Mouse (Mus musculus) cerebellum, adult 11-12 months (tissue): ENCODE data around the gene Epb41l5.
A peak's percentile ranks its signal among the peaks of the same experiment; 100 is the strongest.

Experiments
- DNase-seq: peaks from one replicate; pipeline ENCODE4 v3.0.0; 2022

Gene Epb41l5

DNA sequence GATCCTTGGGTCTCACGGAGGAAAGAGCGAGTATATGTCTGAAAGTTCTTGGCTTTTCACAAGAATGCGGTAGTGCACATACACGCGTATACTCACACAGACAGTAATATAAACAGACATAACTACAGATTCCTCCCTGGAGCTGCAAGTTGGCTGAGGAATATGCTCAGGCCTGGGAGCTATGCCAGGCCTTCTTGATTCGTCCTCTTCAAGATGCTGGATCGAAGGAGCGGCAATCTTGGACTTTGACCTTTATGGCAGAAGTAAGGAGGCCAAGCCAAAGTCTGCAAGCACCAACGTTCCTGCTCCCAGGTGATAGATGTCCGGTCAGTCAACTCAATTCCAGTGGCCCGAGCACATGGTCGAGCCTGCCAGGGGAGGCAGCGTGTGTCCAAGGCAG is 117.9 kb downstream of the Epb41l5 start:
- DNase-seq: no peak

DNA sequence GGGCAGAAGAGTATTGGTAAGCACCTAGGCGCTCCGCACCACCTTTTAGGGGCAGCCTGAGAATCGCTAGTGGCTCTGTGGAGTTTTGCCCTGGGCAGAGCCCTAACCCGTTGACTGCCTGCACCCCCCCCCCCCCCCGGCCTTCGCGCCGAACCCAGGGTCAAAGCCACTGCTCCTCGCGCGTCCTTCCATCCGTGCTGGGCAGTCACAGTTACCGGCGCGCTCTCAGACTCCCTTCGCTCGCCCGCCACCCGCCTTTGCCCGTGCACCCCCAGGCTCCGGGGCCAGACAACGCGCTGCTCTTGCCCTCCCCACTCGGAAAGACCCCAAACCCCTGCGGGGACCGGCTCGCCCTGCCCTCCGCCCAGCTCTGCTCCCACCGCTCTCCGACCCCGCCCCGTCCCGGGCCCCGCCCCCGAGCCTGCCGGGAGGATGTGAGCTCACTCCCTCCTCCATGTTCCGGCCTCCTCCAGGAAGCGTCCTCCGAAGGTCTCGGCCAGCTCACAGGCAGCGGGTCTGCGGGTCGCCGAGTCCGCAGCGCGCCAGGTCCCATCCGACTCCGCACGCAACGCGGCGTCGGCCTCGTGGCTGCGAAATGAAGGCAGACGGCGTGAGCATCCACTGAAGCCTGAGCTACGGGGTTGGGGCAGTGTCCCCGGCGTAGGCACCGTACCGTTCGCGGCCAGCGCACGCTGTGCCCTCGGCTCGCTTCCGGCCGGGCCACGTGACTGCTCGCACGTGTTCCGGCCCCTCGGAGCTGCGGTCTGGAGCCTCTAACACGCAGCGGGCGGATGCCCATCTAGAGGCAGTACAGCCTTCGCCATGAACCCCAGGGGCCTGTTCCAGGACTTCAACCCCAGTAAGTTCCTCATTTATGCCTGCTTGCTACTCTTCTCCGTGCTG is 122.9 kb downstream of the Epb41l5 start, which contains the start of gene Tmem185b:
Gene Tmem185b (plus strand): TSS at position 472 of the 903 bp plus-strand sequence.
- peak; percentile 89 for DNase-seq

DNA sequence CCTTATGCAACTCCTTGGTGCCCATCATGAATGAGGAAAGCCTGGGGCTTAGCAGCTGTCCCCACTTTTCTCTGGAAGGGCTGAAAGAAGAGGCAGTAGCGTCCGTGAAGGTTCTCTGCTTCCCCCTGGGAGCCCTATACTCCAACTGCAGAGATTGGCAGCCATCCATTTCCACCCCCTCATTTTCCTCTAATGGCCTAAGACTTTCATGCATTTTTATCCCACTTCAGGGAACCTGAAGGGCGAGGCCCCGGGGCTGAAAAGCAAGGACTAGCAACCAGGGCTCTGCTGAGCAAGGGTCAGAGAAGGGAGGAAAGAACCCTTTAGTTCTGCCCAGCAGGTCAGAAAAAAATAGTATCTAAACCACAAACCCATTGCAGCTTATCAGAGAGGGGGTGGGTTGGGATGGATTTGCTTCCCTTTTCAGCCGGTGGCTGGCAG is 123.8 kb downstream of the Epb41l5 start:
- DNase-seq: peak; percentile 46

DNA sequence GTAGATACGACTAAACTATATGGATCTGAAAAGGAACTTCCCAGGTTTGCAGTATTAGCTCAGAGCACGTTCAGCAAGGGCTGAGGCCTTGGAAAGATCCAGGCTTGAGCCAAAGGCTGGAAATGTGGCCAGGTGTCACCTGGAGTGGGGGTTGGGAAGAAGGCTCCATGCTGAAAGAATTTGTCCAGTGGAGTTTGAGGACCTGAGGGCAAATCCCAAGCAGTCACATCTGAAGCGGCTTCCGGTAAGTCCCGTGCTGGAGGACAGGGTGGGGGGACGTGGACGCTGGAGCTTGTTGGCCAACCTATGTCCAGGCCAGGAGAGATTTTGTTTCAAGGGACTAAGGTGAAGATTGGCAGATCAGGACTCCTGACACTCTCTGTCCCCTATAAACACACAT is 125.0 kb downstream of the Epb41l5 start:
- no peak for DNase-seq

DNA sequence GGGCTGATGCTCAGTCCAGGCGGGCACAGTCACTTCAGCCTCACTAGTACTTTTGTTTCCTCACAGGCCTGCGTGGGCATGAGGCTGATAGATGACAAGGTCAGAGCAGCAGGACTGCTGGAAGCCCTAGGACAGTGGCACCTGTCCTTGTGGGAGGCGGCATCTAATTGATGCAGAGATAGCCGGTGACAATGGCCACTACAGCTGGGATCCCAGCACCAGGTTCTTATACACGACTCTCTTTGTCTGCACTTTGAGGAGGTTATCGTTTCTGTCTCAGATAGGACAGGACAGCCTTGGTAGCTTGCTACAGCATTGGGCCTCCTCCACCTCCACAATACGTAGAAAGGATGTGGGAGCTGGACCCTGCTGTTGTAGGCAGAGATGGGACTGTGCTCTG is 125.4 kb downstream of the Epb41l5 start:
- no peak for DNase-seq

DNA sequence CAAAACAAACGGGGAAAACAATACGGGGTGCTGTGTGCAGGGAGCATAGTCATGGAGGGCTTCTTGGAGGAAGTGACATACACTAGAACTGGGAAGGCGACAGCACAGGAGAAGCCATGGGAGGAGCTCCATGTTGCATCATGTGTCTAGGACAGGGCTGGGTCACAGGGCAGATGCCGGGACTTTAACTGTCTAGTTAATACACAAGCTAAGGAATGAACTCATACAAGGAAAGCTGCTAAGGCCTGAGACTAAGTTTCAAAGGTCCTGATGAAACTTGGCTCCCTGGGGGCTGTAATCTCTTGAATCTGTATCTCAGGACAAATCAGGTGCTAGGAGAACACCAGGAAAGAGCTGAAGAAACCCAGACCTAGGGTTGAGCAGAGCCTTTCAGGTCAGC is 126.1 kb downstream of the Epb41l5 start:
- no peak for DNase-seq

DNA sequence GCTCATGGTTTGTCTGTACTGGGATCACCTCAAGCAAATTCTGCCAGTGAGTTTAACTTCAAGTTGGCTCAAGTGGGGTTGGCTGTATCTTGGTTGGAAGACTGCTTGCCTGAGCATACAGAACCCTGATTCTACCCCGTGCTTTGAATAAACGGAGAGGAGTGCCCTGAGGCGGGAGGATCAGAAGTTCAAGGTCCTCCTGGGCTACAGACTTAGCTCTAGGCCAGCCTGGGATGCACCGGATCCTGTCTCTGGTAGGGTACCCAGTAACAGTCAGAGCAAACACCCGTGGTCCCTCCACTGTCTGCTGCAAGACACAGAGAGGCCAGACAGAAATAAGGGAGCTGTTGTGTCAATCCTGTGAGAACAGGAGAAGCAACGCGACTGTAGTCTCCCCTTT is 127.1 kb downstream of the Epb41l5 start:
- no peak for DNase-seq

DNA sequence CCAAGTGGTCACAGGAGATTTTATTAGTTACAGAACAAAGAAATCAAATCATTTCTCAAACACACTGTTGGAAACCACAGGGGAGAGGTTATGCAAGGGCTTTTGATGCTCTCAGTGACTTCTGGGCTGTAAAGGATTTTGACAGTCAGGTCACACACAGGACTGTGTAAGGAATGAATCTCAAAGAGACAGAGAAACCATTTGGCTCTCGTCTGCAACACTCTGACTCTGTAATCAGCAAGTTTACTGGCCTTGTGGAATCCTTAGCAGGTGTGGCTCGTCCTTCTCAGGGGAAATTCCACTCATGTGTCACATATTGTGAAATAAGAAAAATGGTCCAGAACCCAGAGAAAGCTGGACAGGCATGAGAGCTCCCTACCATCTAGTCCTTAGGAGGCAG is 127.8 kb downstream of the Epb41l5 start:
- no peak for DNase-seq

DNA sequence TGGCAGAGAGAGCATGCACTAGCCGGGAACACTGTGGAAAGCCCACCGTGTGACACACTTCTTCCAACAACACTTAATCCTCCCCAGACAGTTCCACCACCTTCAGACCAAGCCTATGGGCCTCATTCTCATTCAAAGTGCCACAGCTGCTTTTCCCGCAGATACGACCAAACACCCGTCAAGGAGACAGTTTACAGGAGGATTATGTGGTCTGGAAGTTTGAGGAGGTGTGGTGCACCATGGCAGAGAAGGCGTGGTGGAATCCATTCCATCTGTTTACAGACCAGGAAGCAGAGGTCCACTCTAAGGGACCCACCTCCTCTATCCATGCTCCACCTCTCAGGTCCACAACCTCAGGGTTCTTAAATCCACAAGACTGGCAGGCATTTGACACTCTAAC is 129.5 kb downstream of the Epb41l5 start:
- no peak for DNase-seq

DNA sequence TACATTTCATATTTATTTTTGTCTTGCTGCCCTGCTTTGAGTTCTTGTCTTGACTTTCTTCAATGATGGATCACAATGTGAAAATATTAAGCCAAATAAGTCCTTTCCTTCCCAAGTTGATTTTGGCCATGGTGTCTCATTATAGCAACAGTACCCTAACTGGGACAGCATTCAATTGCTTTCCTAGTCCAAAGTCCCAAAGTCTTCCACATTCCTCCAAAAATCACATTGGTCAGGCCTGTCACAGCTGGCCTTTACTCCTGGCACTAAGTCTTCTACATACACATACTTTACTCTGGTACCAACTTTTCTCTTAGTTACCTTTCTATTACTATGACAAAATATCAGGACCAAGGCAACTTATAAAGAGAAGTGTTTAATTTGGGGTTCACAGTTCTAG is 130.0 kb downstream of the Epb41l5 start:
- no peak for DNase-seq

DNA sequence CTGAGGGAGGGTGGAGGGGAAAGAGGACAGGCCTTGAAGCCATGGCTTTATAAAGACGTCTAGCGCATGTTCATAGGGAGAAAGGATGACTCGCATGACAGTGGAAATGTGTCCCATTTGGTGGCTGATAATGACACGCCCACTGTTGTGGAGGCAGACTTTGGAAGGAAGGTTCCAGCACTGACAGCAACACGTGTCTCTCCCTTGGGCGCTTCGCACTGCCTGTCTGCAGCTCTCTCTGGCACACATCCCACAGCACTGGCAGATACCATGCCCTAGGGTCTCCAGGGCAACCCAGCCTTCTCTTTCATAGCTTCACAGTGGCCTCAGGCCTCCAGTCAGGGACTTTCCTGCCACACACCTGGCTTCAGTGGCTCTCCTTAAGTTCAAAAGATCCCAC is 130.7 kb downstream of the Epb41l5 start:
- no peak for DNase-seq

DNA sequence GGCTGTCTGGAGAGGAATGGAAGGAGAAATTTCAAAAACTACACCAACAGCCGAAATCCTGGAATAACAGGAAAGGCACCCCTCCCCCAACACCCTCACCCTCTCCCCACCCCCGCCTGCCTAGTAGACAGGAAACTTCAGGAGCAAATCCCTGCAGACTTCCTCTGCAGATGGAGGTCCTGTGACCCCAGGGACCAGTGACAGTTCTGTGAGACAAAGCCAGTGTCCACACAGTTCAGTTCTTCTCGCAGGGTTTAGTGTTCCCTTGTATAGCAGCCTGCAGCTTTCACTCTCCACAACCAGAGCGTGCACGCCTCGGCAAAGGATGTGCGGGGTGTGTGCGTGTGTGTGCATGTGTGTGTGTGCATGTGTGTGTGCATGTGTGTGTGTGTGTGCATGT is 137.9 kb downstream of the Epb41l5 start:
- DNase-seq: no peak

DNA sequence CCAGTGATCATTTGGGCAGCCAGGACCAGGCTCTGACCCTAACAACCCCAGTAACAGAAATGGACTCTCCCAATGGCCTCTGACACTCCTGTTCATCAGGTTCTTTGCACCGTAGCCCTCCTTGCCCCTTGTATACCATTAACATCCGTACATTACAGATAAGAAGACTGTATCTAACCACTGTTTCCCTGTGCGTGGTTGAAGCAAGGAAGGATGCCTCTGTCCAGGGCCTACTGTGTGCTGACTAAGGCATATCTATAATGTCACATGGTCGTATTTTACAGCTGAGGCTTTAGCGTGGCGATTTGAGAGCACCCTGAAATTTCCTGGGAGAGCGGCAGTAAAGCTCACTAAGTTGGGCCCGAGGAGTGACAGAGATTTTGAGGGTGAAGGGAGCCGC is 138.4 kb downstream of the Epb41l5 start:
- no peak for DNase-seq

DNA sequence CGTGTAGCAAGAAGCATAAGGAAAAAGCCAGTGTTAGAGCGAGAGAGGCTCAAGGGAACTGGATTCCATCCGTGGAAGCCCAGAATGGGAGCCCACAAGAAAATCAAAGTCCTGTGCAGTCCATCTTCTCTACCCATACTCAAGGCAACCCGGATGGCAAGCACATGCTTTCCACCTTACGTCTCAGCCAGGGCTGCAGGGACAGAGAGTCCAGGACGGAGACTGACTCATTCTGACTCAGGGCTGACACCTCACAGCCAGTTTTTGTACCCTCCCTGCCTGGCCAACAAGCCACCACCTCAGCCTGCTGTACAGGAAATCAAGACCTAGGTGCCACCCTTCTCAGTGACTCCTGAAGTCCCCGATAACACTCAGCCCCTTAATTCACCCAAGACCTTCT is 139.3 kb downstream of the Epb41l5 start:
- no peak for DNase-seq

DNA sequence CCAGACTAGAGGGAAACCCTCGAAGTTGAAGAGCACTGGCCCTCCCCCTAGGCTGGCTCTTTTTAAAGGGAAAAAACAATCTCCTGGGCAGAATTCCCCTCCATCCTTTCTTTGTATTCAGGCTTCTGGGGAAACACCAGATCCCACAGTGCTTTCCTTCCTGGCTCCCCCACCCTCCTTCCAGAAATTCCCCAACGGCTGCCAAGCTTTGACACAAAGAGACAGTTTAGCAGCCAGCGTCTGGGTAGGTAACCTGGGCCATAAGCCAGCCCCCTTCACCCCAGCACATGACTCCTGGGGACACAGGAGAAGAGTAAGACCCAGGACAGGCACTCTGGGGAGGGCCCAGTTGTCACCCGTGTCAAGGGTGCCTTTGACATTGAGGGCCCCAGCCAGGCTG is 140.3 kb downstream of the Epb41l5 start:
- no peak for DNase-seq

DNA sequence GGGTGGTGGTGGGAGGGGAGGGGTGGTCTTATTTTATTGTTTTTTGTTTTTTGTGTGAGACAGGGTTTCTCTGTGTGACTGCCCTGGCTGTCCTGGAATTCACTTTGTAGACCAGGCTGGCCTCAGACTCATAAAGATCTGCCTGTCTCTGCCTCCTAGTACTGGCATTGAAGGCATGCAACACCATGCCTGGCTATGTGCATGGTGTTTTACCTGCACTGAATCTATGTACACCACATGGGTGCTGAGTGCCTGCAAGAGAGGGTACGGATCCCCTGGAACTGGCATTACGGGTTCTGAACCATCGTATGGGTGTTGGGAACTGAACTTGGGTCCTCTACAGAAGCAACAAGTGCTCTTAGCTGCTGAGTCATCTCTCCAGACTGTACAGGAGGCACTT is 142.8 kb downstream of the Epb41l5 start:
- DNase-seq: no peak

DNA sequence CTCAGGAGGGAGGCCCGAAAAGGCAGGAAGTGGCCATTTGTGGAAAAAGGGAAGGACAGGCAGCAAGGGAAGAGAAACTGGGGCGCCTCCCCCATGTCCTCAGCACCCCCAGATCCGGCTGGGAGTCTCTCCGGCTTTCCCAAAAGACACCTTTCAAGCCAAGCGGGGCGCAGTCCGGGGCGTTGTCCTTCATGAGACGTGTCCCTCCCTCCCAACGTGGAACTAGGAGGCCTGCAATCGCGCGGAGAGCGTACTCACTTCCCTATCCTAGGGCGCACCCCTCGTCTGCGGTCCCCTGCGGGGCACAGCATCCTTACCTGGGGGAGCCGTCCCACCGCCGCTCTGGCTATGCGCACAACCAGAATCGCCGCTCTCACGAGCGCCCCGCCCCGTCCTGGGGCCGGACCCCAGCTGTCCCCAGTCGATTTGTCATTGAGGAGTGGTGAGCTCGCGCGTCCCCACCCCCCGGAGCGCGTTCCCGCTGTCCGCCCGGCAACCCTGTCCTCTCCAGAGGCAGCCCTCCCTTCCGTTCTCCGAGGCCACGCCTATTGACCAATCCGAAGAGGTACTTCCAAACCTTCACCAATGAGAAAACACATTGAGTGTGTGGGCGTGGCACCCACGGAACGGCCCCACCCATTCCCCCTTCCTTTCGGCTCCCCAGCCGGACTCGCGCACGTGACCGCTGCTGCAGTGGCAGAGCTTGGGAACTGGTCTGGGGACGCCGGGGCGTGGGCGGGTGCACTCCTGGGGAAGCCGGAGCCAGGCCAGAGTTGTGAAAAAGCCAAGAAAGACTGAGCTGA is 144.3 kb downstream of the Epb41l5 start, which contains the start of gene Ralb:
Gene Ralb (minus strand): TSS at position 535 of the 803 bp plus-strand sequence.
- peak; percentile 98 for DNase-seq

DNA sequence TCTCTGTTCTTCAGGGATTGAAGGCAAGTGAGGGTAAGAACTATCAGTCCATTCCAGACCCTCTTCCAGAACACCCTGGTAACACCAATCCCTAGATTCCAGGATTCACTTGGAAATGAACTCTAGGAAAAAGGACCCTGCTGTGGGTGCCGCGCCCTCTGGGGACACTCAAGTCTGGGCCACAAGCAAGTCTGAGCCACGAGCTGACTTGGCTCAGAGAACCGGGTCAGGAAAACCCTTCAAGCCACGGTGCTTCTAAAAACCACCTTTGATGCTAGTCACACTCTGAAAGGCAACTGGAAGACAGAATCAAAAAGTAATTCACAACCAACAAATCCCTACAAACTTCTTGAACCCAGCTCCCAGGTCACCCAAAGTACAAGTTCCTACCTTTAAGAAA is 145.0 kb downstream of the Epb41l5 start:
- peak; percentile 36 for DNase-seq

DNA sequence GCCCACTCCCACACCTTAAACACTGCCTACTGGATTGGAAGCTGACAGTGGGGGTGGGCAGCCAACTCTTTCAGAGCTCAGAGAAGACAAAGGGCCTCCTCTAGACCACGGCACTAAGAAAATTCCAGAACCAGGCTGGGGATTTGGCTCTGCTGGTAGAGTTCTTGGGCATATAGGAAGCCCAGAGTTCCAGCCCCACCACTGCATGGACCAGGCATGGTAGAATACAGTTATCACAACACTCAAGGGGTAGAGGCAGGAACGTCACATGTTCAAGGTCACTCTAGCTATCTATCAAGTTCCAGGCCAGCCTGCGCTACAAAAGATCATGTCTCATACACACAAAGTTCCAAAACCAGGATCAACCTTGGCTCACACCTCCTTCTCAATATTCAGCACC is 145.6 kb downstream of the Epb41l5 start:
- peak; percentile 31 for DNase-seq

DNA sequence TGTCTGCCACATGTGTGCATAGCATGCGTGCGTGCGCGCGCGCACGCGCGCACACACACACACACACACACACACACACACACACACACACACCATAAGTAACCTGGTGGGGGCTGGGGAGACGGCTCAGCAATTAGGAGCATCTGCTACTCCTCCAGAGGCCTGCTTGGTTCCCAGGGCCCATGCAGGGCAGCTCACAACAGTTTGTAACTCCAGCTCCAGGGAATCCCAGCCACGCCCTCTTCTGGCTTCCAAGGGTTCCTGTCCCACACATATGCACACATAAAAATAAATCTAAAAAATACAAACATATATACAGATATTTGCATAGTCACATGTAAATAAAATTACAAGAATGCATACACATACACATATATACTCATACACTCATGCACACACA is 146.1 kb downstream of the Epb41l5 start:
- no peak for DNase-seq

DNA sequence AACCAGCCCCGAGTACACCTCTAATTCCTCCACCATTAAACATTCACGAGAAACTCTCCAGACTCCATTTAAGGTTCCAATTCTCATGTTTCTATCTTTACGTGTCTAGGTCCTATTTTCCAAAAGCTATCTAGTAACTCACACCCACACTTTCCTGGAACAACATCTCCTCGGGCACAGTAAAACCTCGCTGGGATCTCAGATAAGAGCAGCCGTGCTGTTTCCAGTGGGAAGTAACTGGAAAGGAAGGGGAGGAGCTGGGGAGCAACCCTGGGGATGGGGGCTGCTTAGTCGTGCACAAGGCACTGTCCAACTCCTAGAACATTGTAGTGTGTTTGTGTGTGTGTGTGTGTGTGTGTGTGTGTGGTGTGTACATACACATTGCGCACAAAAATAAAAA is 146.9 kb downstream of the Epb41l5 start:
- DNase-seq: no peak

DNA sequence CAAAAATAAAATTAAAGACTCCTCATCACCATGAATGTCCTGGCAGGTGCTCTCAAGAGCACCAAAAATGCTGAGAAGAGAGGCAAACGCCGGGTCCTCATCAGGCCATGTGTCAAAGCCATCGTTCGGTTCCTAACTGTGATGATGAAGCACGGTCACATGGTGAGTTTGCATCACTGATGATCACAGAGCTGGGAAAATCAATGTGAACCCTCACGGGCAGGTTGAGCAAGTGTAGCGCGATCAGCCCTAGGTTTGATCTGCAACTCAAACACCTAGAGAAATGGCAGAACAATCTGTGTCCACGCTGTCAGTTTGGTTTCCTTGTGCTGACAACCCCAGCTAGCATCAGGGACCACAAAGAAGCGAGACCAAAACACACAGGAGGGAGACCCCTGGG is 149.3 kb downstream of the Epb41l5 start:
- DNase-seq: no peak

DNA sequence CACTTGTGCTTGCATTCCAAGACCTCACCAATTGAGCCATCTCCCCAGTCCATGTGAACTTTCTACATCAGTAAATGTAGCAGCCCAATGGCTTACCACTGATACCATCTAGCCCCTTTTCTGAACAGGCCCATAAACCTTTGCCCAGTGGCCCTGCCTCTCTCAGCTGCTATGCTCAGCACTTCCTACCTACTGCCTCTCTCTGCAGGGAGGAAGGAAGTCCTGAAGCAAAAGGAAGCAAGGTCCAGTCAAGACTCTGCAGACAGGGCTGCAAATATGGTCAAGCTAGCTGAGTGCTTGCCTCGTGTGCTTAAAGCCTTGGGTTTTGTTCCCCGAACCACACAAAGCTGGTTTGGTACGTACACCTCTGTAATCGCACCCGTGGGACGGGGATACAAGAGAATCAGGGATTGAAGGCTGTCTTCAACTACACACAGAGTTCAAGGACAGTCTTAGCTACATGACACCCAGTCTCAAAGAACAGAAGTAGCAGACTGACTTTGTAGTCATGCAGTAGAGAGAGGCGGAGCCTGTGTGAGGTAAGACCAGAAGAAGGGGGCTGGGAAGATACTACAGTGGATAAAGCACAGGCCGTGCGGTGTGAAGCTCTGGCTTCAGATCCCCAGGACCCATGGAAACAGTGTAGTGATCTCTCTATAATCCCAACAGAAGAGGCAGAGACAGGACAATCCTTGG is 150.1 kb downstream of the Epb41l5 start:
- no peak for DNase-seq
